Mouse (Mus musculus) 3134 (cell line): ENCODE results near the gene Dlg3.
A peak's percentile ranks its signal among the peaks of the same experiment; 100 is the strongest.

Experiments used
- DNase-seq: peaks from one replicate; pipeline ENCODE4 v3.0.0-alpha.2; 2011; ENCODE audit warnings: low spot score; ENCODE audit not compliant: insufficient read length; ENCODE audit errors: extremely low read depth

Dlg3 gene

DNA sequence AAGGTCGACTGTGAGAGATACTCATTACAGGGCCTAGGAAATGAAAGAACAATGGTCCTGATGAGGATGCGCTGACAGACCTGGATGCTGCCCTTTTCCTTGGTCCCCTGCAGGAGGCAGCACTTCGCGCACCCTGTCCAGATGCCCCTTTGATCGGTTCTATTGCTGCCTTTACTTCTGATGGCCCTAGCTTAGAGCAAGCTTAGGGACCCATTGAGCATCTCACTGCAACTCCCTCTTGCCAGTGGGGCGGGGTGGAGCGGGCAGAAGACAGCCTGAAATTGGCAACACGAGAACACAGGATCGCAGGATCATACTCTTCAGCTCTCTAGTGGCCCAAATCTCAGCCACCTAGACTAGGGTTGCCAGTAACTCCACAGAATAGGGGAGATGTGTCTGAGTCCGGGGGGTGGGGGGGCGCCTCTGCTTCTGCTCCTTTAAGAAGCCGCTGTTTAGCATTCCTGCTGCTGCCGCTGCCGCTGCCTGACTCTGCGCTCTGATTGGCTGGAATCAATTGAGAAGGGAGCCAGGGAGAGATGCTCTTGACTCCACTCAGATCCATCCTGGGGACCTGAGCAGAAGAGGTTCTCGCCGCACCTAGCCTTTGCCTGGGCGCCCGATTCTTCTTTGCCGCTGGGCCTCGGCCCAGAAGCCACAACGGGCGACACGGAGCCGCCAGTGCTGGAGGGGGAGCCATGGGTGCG lies at the start of gene Dlg3:
Gene Dlg3, plus strand, starts transcription at position 542 of the 704 bp plus-strand sequence.
- DNase-seq = no peak

DNA sequence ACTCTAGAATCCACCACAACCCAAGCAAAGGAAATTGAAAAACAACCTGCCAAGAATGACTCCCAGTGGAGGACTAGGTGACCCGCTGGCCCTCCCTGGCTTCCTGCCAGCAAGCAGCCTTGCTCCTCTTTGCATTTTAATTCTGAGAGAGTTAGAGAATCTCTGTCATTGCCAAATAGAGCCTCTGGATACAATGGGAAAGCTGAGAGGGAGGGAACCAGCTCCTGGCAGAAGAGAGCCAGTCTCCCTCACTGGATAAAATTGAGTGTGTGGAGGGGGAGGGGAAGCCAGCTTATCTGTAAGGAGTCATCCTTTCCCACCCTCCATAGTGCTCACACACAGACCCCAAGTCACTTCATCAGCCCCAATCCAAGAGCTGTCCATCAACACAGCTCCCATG lies 38.6 kb upstream of the Dlg3 start:
- no peak for DNase-seq

DNA sequence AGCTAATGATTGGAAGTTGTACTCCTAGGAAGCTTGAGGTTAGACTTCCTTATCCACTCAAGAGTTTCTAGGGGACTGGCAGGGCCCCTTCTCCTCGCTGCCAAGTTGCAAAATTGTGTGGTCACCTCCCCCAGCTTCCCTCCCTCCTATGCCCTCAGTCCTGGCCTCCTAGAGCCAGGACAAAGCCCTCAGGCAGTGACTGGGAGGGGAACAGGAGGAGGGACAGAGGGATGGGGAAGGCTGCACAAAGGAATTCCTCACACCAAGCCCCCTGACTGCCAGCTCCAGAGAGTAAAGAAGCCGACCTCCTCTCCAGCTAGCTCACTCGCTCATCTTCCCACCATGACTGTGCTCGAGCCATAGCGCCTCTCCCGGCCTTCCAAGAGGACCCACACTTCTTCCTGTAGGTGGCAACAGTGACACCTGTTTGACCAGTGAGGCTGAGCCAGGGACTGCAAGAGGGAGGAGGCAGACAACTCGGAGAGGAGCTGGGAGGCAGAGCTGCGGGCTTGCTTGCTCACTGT lies 37.8 kb upstream of the Dlg3 start, which contains the start of gene Gdpd2:
Gene Gdpd2, plus strand, starts transcription at position 209 of the 524 bp plus-strand sequence.
- peak; percentile 39 for DNase-seq

DNA sequence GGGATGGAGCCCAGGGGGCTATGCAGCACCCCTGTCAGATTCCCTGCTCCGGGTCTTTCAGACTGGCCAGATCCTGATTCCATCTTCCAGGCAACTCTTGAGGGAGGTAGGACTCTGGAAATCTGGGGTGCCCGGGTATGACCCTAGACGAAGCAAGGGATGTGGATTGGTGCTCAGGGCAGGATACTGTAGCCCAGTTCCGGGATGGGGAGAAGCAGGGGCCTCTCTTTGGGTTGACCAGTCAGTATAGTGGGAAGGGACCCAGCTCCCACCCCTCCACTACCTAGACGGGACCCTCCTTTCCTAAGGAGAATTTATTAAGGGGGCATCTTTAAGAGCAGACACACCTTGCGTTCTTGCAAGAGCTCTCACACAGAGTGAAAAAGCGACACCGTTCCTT lies 37.3 kb upstream of the Dlg3 start:
- no peak for DNase-seq

DNA sequence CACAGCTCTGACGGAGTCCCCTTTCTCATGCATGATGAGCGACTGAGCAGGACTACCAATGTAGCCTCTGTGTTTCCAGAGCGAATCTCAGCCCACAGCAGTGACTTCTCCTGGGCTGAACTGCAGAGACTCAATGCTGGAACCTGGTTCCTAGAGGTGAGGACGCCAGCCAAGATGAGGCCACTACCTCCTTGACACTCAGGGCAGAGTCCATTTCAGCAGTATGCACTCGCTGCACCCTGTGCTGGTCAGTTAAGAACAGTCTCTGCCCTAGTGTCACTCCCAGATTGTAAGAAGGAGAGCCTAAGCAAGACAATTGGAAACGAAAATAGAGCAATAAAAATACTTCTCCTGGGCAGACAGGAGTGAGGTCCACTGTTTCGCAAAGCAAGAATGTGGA lies 33.2 kb upstream of the Dlg3 start:
- DNase-seq = no peak

DNA sequence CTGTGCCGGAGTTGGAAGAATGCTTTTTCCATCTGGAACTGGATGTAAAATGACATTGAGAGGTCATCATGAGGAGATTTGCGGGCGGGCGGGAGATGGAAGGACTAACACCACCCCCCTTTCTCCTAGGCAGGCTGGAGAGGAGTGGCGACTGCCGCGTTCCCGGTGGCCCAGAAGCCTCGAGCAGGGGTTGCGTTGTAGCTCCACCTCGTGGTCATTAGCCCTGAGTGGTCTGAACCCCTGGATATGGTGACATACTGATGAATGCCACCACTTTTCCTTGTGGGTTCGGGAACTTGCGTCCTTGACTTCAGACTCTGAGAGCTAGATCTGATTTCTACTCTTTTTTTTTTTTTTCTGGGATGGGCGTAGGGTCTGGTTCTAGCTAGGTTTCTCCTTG lies 28.6 kb upstream of the Dlg3 start:
- DNase-seq = no peak

DNA sequence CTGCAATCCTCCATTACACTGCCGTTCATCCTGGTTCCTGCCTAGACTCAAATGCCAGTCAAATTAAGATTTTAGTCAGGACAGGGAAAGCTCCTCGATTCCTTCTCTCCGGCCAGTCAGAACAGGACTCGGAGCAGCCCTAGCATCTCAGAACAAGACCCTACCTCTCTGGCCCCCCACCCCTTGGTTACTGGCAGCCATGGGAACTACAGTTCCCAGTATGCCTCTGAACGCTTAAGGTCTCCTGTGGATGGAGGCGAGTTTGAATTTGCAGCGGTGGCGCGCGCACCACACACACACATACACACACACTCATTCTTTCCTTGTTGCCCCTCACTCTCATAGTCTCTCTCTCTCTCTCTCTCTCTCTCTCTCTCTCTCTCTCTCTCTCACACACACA lies 28.1 kb upstream of the Dlg3 start:
- DNase-seq = no peak

DNA sequence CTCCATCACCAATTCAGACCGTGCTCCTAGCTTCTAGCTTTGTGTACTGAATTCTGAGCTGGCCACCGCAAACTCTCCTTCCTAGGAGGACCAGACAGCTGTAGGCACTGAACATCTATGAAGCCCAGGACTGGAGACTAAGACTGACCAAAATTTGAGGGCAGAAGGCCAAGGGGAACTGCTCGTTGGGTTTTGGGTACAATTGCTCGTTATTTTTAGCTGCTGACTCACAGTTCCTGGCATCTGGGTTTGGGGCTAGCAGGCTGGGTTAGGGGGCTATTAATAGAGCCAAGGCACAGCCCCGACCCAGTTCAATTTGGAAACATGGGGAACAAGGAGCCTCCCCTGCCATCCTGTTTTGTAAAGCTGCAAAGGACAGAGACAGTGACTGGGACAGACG lies 26.7 kb upstream of the Dlg3 start:
- DNase-seq = peak; percentile 51

DNA sequence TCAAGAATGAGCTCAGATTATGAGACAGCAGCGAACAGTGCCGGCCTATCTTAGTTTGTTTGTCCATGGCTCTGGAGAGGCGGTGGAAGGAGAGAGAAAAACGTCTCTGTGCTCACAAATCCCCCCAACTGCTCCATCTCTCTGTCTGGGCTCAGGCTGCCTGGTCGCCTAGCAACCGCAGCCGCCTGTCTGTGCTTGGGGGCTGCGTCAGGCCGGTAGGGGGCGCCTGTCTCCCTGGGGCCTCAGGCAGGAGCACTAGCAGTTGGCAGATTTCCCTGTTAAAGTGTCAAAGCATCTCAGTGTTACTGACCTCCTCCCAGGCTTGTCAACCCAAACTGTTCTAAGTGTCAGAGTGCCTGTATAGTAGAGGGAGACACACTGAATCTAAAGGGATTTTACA lies 25.6 kb upstream of the Dlg3 start:
- no peak for DNase-seq

DNA sequence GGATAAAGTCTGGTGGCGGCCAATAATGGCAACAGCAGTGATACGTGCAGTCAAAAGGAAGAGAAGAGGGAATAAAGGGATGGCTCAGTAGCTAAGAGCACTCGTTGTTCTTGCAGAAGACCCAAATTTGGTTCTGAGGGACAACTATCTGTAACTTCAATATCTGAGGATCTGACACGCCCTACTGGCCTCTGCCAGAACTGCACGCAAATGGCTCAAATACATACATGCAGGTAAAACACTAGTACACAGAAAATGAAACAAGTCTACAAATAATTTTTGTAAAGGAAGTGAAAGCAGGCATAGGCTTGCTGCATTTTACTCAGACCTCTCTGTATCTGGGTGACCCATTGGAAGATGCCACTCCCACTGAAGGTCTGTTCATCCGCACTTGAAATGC lies 1.7 kb upstream of the Dlg3 start:
- no peak for DNase-seq

DNA sequence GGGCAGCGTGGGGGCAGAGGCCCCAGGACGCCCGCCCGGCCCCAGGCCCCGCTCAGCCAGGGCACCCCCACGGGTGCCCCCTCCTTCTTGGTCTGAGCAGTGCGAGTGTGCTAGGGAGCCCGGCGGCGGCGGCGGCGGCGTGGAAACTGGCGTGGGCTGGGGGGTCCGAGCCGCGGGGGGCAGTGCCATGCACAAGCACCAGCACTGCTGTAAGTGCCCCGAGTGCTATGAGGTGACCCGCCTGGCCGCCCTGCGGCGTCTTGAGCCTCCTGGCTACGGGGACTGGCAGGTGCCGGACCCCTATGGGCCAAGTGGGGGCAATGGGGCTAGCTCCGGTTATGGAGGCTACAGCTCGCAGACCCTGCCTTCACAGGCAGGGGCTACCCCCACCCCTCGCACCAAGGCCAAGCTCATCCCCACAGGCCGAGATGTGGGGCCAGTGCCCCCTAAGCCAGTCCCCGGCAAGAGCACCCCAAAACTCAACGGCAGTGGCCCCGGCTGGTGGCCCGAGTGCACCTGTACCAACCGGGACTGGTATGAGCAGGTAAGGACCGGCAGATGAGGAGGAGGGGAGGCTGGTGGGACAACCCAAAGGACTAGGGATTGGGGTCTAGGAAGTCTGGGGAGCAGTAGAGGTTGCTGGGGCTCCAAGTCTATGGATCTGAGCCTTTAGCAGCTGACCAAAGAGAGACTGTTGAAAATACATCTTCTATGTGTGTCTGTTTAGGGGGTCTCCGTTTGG lies 534 bp downstream of the Dlg3 start:
- DNase-seq = no peak

DNA sequence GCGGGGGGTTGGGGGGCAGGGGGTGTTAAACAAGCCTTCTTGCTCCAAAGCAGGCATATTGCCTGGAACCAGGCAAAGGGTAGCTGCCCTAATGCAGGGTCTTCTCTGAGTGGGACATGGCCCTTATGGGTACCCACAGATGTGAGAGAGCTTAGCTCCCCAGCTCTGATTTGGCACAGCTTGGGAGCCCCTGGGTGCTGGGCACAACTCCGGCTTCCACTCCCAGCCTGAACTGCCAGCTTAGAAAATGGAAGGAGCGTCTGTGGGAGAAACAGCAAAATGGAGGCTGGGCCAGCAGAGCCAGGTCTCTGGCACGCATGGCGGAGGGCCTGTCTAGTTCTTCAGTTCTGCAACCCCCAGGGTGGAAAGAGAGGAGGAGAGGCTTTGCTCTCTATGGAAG lies 1.8 kb downstream of the Dlg3 start:
- DNase-seq = no peak

DNA sequence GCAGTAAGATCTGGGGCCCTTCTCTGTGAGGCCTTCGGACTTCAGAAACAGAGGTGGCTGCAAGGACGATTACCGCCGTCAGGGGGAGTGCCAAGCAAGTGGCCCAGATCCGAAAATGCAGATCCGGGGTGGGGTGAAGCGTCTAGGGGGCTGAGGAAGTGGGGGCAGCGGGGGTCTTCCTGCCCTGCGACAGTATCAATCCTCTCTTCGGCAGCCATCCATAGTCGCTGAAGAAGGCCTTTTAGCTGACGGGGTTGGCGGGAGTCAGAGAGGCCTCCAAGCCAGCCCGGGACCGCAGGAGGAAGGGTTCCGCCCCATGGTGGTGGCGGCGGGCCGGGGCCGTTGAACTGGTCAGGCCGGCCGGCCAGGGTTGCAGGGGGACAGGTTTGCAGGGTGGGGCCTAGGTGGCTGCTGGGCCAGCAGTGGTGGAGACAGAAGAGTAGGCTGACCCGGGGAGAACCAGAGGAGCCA lies 6.9 kb downstream of the Dlg3 start:
- peak; percentile 79 for DNase-seq

DNA sequence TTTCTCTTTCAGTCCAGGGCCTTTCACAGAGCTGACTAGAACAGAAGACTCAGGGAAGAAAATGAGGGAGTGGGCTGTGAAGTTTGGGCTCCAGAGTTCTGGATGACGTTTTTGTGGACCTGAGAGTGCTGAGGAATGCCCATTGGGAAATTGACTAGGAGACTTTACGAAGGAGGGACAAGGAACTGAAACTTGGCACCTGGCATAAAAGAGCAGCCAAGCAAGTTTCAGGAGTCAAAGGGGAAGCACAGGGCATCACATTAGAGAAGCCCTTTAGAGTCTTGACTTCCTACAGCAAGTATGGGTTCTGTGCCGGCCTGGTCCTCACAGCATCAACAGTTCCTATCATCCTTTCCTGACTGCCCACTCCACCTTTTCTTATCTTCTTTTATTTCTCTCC lies 7.9 kb downstream of the Dlg3 start:
- no peak for DNase-seq

DNA sequence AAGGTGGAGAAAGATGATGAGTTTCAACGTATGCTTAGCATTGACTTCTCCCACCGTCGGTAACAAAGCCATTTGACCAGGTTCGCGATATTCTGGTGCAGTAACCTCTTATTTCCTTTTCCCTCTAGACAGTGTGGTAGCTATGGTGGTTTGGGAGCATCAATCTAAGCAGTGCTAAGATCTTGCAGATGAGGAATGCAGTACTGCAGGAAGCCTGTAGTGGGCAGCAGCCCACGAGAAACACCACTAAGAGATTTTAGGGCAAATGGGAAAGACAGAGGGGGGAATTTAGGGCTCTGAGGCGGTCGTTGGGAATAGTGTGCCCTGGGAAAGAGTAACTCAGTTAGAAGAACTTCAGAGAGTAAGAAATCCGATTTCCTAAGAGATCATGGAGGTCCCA lies 9.0 kb downstream of the Dlg3 start:
- DNase-seq = peak; percentile 30

DNA sequence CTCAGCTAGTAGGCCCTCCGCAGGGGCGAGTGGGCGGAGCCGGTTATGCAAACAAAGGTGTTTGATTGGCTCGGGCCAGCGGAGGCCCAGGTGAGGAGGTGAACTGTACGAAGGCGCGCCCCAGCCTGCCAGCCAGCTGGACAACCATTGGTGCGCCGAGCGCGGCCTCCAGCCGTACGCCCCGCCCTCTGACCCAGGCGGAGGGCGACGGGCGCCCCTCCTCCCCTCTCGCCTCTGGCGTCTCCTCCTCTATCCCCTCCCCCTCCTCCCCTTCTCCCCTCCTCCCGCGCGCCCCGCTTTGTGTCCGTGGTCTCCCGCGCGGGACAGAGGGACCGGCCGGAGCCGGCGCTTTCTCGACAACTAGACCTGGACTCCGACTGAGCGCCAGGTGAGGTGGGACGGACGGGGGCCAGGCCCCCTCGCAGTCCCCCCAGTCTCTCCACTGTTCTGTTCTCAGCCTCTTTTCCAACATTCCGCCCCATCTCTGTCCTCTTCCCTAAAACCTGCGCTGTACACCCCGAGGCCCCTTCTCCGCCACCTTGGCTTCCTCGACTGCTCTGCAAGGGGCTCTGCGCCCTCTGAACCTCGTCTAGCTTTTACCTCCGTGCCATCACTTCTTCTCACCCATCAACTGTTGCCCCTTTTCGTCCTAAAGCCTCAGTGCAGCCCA lies 9.6 kb downstream of the Dlg3 start:
- peak; percentile 79 for DNase-seq

DNA sequence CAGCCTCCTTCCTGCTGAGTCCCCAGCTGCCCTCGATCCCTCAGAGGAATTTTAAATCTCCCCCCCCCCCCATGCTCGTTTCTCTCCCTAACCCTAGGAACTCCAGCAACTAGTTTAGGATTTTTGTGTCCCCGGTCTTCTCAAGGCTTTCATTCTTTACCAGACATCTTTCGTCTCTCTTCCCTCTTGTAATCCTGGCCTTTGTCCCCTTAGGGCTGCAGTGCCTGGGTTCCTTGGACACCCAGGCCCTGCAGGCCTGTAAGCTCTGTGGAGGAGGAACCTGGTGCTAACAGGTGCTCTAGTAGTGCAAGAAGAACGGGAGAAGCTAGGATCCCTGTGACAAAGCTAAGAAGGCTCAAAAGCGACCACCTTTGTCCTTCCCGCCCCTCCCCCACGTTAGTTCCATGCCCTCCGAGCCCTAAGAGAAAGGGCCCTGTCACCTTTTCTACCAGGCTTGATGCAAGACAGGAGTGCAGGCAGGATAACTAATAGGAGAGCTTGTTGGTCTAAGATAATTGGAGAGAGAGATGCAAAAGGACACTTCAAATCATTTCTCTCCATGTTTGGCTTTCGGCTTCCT lies 10.2 kb downstream of the Dlg3 start:
- DNase-seq = peak; percentile 12

DNA sequence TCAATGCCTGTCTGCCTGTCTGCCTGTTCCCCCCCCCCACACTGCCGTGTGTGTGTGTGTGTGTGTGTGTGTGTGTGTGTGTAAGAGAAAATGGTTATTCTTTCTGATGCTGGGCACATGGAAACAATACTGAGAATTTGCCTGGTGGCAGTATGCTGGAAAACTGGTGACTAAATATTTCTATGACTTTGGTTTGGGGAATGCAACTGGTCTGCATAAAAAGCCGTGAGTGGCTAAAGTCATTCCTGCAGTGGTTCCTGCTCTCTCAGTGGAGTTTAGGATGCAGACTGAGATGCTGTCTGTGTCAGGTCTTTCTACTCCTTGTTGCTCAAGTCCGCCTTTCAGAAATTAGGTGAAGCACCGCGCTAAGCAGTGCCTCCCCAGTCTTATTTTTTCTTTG lies 10.9 kb downstream of the Dlg3 start:
- DNase-seq = no peak

DNA sequence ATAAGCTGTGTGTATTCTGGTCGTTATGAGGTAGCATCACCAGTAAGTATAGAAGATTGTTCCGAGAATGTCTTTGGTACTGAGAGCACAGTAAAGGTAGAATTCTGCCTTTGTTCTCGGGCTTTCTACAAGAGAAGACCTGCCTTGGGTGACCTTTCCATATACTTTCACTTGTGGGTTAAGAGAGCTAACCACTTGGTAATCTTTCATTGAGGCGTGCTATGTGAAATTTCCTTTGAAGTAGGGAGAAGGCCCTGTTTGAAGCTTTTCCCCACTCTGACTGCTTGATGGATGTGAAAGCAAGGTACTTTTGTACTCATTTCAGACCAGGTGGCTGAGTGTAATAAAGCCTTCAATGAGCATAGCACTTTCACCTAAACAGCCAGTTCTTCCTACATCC lies 21.8 kb downstream of the Dlg3 start:
- no peak for DNase-seq

DNA sequence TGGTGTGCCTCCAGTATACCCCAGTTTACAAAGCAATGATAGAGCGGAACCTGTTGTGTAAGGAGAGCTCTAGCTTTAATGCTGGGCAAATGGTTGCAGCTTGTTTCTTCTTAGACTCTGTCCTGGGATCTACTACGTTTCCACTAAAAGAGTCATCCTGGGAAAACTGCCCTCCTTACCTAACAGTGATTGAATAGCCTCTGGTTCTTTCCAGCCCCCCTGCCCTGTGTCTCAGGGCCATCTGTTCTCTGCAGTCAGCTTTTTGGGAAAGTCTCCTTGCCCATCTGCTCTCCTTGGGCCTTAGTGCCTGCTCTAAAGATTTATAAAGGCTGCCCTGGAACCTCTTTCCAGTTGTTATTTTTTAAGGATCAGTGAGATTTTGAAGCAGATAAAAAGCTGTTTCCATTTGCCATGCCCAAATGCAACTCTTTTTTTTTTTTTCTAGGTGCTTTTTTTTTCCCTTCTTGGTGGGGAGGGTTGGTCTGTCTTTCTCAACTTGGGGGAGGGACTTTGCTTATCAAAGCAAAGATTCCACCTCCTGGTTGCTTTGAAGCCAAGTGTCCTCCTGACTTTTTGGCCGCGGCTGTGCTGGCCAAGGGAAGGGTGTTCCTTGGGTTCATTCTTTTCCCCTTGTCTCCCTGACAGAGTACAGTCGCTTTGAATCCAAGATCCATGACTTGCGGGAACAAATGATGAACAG lies 28.7 kb downstream of the Dlg3 start:
- DNase-seq = no peak

DNA sequence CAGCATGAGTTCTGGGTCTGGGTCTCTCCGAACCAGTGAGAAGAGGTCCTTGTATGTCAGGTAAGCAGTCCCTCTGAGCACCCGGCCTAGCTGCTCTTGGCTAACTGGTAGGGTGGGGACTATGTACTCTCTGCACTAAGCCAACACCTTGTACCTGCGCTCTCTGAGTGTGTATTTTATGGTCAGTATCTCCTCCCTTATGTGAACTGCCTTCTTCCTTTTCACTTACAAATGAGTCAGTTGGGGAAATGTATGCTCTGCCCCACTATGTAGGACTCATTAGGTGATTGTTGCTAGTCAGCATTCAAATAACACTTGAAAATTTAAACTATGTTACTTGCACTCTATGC lies 29.2 kb downstream of the Dlg3 start:
- no peak for DNase-seq
